Mouse (Mus musculus): ENCODE measurements at regions not wholly inside any gene's neighbourhood (a gene's known extent, or its start where the extent isn't known, plus 50 kb on each side); places are given as distances from the start of the nearest gene placed in this dataset.

GRCm38 (mm10) chr3:60698189-60698588 is 225.6 kb downstream of the Mbnl1 start:
- no peak for DNase-seq (ENCODE audit: low spot score)

GRCm38 (mm10) chr3:60707139-60707538 is 234.5 kb downstream of the Mbnl1 start:
- no peak for DNase-seq (ENCODE audit: low spot score)

GRCm38 (mm10) chr3:60712896-60713295 is 240.3 kb downstream of the Mbnl1 start:
- no peak for DNase-seq (ENCODE audit: low spot score)

- no peak for DNase-seq (ENCODE audit: low spot score)
Measured at GRCm38 (mm10) chr3:60720322-60720721, 247.7 kb downstream of the Mbnl1 start.

- no peak for DNase-seq (ENCODE audit: low spot score)
Measured at GRCm38 (mm10) chr3:60731331-60731730, 258.7 kb downstream of the Mbnl1 start.

GRCm38 (mm10) chr3:60740543-60741294 is 261.9 kb upstream of the P2ry1 start:
- DNase-seq (ENCODE audit: low spot score) = peak; percentile 8

- DNase-seq (ENCODE audit: low spot score) = no peak
Measured at GRCm38 (mm10) chr3:60741379-60741778, 261.2 kb upstream of the P2ry1 start.

GRCm38 (mm10) chr3:60742232-60742631 is 260.4 kb upstream of the P2ry1 start:
- no peak for DNase-seq (ENCODE audit: low spot score)

GRCm38 (mm10) chr3:60745075-60745474 is 257.5 kb upstream of the P2ry1 start:
- no peak for DNase-seq (ENCODE audit: low spot score)

GRCm38 (mm10) chr3:60758568-60758967 is 244.0 kb upstream of the P2ry1 start:
- no peak for DNase-seq (ENCODE audit: low spot score)

- no peak for DNase-seq (ENCODE audit: low spot score)
Measured at GRCm38 (mm10) chr3:60759046-60759445, 243.5 kb upstream of the P2ry1 start.

GRCm38 (mm10) chr3:60762874-60763273 is 239.7 kb upstream of the P2ry1 start:
- peak; percentile 24 for DNase-seq (ENCODE audit: low spot score)

GRCm38 (mm10) chr3:60765079-60765478 is 237.5 kb upstream of the P2ry1 start:
- DNase-seq (ENCODE audit: low spot score) = no peak

- no peak for DNase-seq (ENCODE audit: low spot score)
Measured at GRCm38 (mm10) chr3:60768996-60769395, 233.6 kb upstream of the P2ry1 start.

- DNase-seq (ENCODE audit: low spot score) = no peak
Measured at GRCm38 (mm10) chr3:60771866-60772265, 230.7 kb upstream of the P2ry1 start.

GRCm38 (mm10) chr3:60773383-60773782 is 229.2 kb upstream of the P2ry1 start:
- no peak for DNase-seq (ENCODE audit: low spot score)

- no peak for DNase-seq (ENCODE audit: low spot score)
Measured at GRCm38 (mm10) chr3:60785137-60785875, 217.3 kb upstream of the P2ry1 start.

- DNase-seq (ENCODE audit: low spot score) = no peak
Measured at GRCm38 (mm10) chr3:60787989-60788388, 214.6 kb upstream of the P2ry1 start.

- no peak for DNase-seq (ENCODE audit: low spot score)
Measured at GRCm38 (mm10) chr3:60789441-60789840, 213.2 kb upstream of the P2ry1 start.

- DNase-seq (ENCODE audit: low spot score) = no peak
Measured at GRCm38 (mm10) chr3:60792166-60792565, 210.4 kb upstream of the P2ry1 start.

- no peak for DNase-seq (ENCODE audit: low spot score)
Measured at GRCm38 (mm10) chr3:60796207-60796606, 206.4 kb upstream of the P2ry1 start.

GRCm38 (mm10) chr3:60797808-60798207 is 204.8 kb upstream of the P2ry1 start:
- no peak for DNase-seq (ENCODE audit: low spot score)

GRCm38 (mm10) chr3:60798461-60798860 is 204.1 kb upstream of the P2ry1 start:
- DNase-seq (ENCODE audit: low spot score) = no peak

Measured in urinary bladder, postnatal 25 days (tissue).